Mouse (Mus musculus) liver, adult 2 months (tissue): ENCODE measurements around the gene Lefty2.
"Not testable (repeated sequence)": the region's sequence is repeated elsewhere in the genome, so short reads cannot be mapped to it uniquely, and the experiment has no call there.

ENCODE experiments used
- CTCF ChIP-seq: fragments of 200-500 bp; IDR thresholded peaks from 2 replicates; pipeline ENCODE4 v1.5.1; 2011; ENCODE audit warnings: low read depth, low read length, control low read depth
- POLR2A ChIP-seq: fragments of 200-500 bp; IDR thresholded peaks from 2 replicates; pipeline ENCODE4 v1.6.1; 2011; ENCODE audit warnings: low read length, control low read depth; ENCODE audit not compliant: insufficient read depth; ENCODE audit errors: extremely low read depth

GRCm38 (mm10) chr1:180938781-180939180 lies 45.9 kb downstream of the Lefty2 start:
- TF ChIP-seq POLR2A, CTCF: not testable (repeated sequence)
